Mouse (Mus musculus) frontal cortex, adult (tissue): ENCODE results near the gene Sco2.

Experiments
- ATAC-seq: cut with Nextera tagmentation; 2 replicates; pipeline ENCODE4 v1.9.2; 2017; ENCODE audit warnings: mild to moderate bottlenecking, moderate library complexity, mixed read lengths; ENCODE audit not compliant: low TSS enrichment

The Sco2 gene

GRCm38 (mm10) chr15:89373027-89373761 is 452 bp downstream of the Sco2 start:
- ATAC-seq: peak; percentile 71

GRCm38 (mm10) chr15:89372536-89372935 is 1.1 kb downstream of the Sco2 start:
- ATAC-seq: no peak

- ATAC-seq: no peak
Observed at GRCm38 (mm10) chr15:89372068-89372467, 1.6 kb downstream of the Sco2 start.

GRCm38 (mm10) chr15:89365141-89365551 is 8.5 kb downstream of the Sco2 start:
- no peak for ATAC-seq

GRCm38 (mm10) chr15:89363051-89363450 is 10.6 kb downstream of the Sco2 start:
- no peak for ATAC-seq

GRCm38 (mm10) chr15:89358784-89359183 is 14.9 kb downstream of the Sco2 start:
- ATAC-seq: no peak

- ATAC-seq: peak; percentile 44; the same call in 1 of the 2 replicates
Observed at GRCm38 (mm10) chr15:89356372-89356771, 17.3 kb downstream of the Sco2 start.

GRCm38 (mm10) chr15:89355241-89356187 is 18.1 kb downstream of the Sco2 start, which contains the start of the genes Lmf2 and Ncaph2:
Gene Lmf2, minus strand, starts transcription at chr15:89355659.
Gene Ncaph2, plus strand, starts transcription at chr15:89355719.
- ATAC-seq: peak; percentile 91

- no peak for ATAC-seq
Observed at GRCm38 (mm10) chr15:89354455-89354854, 19.2 kb downstream of the Sco2 start.

GRCm38 (mm10) chr15:89353837-89354236 is 19.8 kb downstream of the Sco2 start:
- no peak for ATAC-seq

- no peak for ATAC-seq
Observed at GRCm38 (mm10) chr15:89352795-89353194, 20.9 kb downstream of the Sco2 start.

GRCm38 (mm10) chr15:89352054-89352453 is 21.6 kb downstream of the Sco2 start:
- ATAC-seq: no peak

- ATAC-seq: no peak
Observed at GRCm38 (mm10) chr15:89351302-89351701, 22.3 kb downstream of the Sco2 start.

GRCm38 (mm10) chr15:89350447-89350846 is 23.2 kb downstream of the Sco2 start:
- no peak for ATAC-seq

GRCm38 (mm10) chr15:89343325-89343724 is 30.3 kb downstream of the Sco2 start:
- ATAC-seq: no peak

- ATAC-seq: no peak
Observed at GRCm38 (mm10) chr15:89341678-89342077, 32.0 kb downstream of the Sco2 start.

GRCm38 (mm10) chr15:89340136-89340535 is 33.5 kb downstream of the Sco2 start:
- ATAC-seq: no peak

- no peak for ATAC-seq
Observed at GRCm38 (mm10) chr15:89339696-89340095, 34.0 kb downstream of the Sco2 start.

GRCm38 (mm10) chr15:89336422-89336821 is 37.2 kb downstream of the Sco2 start:
- no peak for ATAC-seq

- no peak for ATAC-seq
Observed at GRCm38 (mm10) chr15:89334774-89335537, 38.7 kb downstream of the Sco2 start.

GRCm38 (mm10) chr15:89334271-89334670 is 39.4 kb downstream of the Sco2 start, which contains the start of gene Miox:
Gene Miox, plus strand, starts transcription at chr15:89334398.
- no peak for ATAC-seq

- ATAC-seq: no peak
Observed at GRCm38 (mm10) chr15:89326441-89326840, 47.2 kb downstream of the Sco2 start.
